Mouse (Mus musculus) CD4-positive, CD25-positive, alpha-beta regulatory T cell, adult 4 months (primary cell): Measurements from ENCODE around the gene Gsc. TPM values are rescaled to one million over a fixed set of nuclear protein-coding genes. Genes with fewer than 3 reads are reported as not detected.
"Not testable (repeated sequence)": the region's sequence is repeated elsewhere in the genome, so short reads cannot be mapped to it uniquely, and the experiment has no call there.

Source experiments
- ATAC-seq: one replicate; pipeline ENCODE4 v1.8.0; 2017
- polyA plus RNA-seq, 2 experiments: library from polyadenylated mRNA; unstranded; fragments of 100-300 nt; shearing (Covaris generic); gene quantifications; one replicate each; pipeline ENCODE4 v1.2.1; 2017

Gene Gsc
- polyA plus RNA-seq, 2 experiments from 2014 or later = not detected

DNA sequence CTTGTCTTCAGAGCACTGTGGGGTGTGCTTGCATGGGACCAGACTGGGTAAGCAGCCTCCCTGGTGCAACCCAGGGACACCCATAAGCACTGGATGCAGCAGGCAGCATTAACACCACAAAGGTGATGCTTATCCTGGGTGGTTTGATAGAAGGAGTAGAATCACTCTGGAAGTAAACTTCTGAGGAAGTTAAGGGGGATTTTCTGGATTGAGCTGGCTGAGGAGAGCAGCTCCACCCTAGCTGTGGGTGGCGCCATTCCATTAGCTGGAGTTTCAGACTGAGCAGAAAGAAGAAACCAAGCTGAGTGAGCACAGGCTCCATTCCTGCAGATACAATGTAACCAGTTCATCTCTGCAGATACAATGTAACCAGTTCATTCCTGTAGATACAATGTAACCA lies 20.1 kb downstream of the Gsc start:
- no peak for ATAC-seq

DNA sequence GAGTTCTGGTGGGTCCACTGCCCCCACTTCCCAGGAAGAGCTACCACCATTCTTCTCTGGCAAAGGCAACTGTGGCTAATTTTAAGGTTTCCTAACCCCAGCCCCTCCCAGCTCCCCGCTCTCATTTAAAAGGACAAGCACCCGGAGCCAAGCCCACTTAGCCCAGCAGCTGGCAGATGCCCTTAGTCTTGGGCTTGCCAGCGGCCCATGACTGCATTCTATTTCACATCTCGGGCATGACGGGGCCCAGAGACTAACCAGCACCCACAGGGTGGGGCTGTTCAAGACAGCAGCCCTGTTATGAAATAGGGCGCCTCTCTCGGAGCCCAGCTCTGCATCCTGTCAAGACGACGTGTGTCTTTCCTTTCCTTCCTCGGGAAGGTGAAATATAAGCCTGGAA lies 22.9 kb downstream of the Gsc start:
- no peak for ATAC-seq

DNA sequence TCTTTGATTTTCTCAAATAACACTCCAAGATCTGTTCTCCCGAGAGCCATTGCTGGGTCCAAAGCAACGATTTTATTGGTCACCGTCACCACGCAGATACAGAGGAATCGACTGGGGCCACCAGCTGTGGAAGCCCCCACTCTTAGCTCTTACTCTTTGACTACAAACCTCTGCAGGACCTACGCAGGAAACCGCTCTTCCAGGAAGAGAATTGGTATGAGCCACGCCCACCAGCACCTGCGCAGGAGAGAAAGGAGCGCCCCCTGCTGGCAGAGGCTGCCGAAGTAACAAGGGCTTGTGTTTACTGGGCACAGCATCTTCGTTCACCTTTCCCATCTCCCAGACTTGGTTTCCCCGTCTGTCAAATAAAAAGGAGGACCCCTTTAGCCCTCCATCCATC lies 25.0 kb downstream of the Gsc start:
- ATAC-seq = no peak

DNA sequence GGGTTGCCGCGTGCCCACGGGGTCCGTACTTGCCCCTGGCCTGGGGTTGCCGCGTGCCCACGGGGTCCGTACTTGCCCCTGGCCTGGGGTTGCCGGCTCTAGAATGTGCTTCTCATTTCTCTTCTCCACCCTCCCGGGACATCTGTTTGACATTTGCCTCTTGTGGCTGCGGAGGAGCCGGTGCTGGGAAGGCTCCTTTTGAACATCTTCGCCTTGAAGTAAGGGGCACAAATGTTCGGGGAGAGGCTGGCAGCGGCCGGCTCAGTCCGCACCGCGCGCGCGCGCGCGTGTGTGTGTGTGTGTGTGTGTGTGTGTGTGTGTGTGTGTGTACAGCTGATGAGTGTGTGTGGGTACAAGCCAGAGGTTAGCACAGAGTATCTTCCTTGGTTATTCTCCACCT lies 26.1 kb downstream of the Gsc start:
- ATAC-seq = not testable (repeated sequence)

DNA sequence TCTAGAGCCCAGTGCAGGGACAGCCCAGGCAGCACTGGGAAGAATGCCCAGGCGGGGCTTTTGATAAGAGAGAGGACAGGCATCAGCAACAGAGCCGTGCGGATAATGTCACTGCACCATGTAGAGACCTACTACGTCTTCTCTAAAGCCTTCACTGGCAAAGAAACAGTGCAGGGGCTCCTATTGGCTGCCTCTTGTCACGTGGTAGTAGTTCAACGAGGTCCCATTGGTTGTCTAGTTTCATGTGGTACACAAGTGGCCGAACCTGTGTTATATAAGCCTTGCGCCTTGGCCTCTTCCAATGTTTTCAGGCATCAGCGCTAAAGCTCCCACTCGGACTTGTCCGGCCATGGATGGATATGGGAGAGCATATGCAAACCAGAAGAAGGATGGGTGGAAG lies 29.4 kb downstream of the Gsc start:
- no peak for ATAC-seq

DNA sequence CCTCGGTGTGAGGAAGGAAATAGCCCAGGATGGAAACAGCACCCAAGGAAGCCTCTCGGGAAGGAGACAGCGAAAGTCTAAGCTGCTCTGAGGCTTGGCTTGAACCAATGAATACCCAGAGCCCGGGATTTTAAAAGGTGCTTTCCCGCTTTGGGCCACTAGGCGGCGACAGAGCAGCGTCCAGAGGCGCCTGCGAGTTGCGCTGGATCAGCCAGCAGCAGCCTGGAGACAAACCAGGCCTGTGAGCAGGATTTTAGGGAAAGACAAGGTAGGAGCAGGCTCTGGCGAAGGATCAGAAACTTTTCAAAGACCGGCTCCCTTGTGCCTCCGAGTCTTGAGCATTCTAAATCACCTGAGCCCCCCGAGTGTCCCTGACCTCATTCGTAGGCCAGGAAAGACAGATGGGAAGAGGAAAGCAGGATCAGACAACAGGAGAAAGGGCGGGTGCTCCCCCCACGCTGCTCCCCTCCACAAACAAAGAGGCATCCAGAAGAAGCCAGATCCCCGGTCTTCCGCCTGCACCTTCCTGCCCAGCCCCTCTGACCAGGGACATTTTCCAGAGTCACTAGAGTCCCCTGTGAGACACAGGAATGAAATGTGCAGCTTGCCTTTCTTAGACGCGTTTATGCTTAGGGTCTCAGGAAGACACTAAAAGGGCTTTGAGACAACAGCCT lies 32.9 kb downstream of the Gsc start:
- no peak for ATAC-seq

DNA sequence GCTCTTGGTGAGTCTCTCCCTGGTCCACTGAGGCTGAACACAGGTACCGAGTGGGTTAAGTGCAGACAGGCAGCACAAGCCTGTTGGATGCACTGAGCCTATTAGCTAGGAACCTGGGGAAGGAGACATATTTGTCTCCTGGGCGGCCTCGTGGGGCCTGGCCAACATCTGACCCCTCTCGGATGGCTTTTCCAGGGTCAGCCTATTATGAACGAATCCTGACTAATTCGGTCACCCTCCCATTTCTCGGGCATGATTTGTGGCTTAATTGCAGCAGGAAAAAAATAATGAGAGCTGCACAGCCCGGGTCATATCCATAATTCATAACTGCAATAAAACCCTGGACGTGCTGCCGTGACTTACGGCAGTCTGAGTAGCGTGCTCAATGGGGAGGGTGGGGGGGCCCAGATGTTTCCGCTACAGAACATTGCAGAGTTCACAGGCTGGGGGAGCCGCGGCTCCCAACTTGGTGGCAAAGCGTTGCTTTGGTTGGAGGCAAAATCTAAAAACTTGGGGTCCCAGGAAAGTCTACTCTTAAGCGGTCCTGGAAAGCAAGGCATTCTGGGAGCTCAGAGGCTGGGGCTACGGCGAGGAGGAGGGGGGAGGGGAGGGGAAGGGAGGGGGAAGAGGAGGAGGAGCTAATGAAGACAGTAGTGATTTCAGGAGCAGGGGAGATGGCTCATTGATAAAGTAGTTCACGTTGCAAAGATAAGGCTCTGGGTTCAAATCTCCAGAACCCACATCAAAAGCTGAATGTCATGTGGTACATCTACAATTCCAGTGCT lies 39.0 kb downstream of the Gsc start:
- no peak for ATAC-seq

DNA sequence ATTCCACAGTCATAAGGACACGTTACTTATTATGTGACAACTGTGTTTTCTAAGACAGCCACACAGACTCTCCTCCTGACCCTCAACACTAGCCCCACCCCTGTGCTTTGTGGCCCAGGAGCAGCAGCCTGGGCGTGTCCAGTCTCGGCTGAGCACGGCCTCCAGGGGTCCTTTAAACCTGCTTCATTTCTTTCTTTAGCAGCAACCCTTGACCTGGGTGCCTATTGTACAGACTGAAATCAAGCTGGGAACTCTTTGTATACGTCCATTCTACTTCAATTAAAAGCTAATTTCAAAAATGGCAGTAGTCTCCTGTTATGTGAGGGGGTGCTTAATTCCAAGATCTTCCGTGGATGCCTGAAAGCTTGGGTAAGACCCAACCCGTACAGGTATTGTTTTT lies 39.9 kb downstream of the Gsc start:
- ATAC-seq = no peak

DNA sequence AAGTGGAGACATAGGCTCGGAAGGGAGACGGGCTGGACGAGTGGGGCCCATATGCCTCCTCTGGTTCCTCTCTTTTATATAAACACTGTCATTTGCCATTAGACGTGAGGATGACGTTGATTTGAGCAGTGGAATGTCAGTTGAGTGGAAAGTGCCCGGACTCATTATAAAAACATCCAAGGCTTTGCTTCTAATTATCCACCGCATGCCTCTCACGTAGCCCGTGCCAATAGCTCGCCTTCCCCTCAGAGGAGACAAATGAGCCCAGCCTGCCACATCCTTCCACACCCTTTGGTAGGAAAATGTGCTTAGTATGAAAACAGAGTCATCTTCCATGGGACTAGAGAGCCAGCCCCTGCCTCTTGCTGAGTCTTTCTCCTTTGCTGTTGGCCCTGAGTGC lies 41.8 kb downstream of the Gsc start:
- no peak for ATAC-seq

DNA sequence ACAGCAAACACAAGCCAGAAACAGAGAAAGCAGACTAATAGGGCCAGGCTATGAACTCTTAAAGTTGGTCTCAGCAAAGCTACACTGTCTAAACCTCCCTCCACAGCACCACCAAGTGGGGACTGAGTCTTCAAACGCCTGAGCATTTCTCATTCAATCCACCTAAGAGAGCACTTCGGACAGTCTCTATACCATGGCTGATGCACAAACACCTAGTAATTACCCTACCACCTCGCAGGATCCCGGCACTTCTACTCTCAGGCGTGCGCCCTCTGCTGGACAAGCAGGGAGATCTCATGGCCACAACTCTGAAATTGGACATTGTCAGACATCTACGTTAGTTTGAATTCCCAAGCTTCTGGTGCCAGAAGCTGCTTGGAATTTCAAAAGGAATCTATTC lies 46.2 kb downstream of the Gsc start:
- ATAC-seq = no peak

DNA sequence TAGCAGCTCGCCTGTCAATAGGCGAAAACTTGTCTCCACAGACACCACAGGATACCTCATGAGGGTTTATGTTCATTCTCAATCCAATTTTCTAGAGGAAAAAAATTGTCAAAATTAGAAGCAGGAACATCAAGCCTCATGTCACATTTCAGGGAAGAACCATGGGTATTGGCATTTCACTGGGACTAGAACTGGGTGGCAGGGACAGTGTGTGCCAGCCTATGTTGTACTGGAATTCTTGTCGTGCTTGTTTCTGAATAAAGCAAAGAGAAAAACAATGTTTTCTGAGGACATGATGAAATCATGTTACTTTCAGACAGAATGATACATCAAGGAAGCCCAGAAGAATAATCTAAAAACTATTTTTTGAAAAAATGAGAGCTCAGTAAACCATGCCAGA lies 47.5 kb downstream of the Gsc start:
- no peak for ATAC-seq

DNA sequence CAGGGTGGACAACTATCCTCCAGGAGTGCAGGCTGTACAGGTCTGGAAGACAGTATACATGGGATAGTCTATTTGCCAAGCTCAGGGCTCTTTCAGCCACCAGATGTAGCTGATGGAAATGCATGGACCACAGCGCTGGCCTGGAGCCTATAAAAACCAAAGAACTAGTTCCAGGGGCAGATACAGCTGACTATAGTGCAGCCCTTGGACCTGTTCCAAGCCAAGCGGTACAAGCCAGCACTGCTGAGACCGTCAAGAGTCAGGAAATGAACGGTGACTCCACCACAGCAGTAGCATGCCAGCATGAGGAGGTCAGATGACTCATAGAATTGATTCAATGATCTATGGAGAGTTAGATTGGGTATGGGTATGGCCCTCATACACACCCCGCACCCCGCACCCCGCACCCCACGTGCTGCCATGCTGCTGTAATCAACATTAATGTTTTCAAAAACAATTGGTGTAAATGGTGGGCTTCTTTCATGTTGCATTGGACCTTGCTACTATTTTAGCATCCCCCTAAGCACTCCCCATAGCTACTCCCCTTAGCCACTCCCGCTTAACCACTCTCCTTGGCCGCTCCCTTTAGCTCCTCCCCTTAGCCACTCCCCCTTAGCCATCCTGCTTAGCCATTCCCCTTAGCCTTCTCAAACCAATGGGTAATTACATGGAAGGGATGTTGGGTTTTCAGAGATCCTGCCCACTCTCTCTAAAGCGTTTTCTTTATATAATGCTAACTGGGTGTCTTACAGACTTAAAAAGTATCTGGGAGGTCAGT lies 50.3 kb downstream of the Gsc start:
- no peak for ATAC-seq

Other genes starting within 250 kb of the Gsc start
- 100 to 1,000 TPM; 165 to 220 TPM for gene Serpina3g, start 237.1 kb downstream of the Gsc start, polyA plus RNA-seq
- not detected for gene Serpina3i, start 210.2 kb downstream of the Gsc start, polyA plus RNA-seq
- gene Serpina3j, start 158.8 kb downstream of the Gsc start, polyA plus RNA-seq = not detected
- gene Serpina3k, start 134.8 kb downstream of the Gsc start, polyA plus RNA-seq = not detected
- not detected for gene Serpina3m, start 134.8 kb downstream of the Gsc start, polyA plus RNA-seq
- gene Serpina3n, start 66.6 kb downstream of the Gsc start, polyA plus RNA-seq = not detected